In the genomic region with DNA sequence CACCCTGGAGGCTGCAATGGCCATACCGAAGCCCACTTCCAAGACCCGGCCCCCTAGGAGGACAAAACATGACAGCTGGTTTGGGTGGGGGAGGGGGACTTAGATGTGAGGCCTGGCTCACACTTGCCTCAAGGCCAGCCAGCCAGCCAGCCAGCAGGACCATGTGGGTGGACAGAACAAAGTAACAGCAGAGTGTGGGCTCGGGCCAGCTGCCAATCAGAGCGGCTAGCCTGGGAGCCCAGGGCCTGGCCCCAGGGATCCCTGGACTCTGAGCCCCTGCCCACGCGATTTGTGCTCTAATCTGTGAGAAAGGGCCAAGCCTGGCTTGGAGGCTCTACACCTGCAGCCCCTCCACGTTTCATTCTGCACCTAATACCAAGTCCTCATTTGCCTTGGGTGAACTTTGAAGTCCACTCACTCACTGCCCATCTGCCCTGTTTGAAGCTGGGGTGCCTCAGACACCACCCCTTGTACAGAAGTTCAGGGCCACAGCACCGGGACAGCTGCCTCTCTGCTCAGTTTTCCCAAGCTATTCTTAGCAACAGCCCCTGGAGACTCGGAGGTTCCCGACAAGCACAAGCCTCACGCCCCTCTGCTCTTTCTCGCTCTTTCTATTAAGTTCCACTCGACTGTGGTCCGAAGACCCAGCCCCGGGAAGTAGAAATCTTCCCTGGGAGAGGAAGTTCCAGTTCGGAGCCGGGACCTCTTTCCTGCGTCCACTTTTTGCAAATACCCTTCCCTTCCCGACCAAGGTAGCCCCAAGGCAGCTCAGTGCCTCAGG, we compare ENCODE assay signal across 8 mouse cellular contexts. TPM values are rescaled to one million over a fixed set of nuclear protein-coding genes. Genes with fewer than 3 reads are reported as not detected.
DNase-seq lines count a peak whose midpoint lies in the region; ATAC-seq and TF ChIP-seq lines count a peak whose summit lies in the region.

No protein-coding gene starts in this region.

- WGBS in forebrain, embryonic 13.5 days: 8% methylated on average over 19 of the region's 19 CpGs
- WGBS in lung, embryonic 14.5 days: 5% methylated on average over 19 of the region's 19 CpGs

- H3K9me3 ChIP-seq in E14TG2a.4 (ENCODE audit: low read length): no peaks in the 10 kb centered on the region
- H3K9me3 ChIP-seq in forebrain, embryonic 13.5 days (replicated peaks): no peaks in the 10 kb centered on the region
- no peaks in the 10 kb centered on the region for H3K9me3 ChIP-seq in lung, embryonic 14.5 days (ENCODE audit: low read depth, low read length)

- H3K4me3 ChIP-seq in E14TG2a.4 (replicated peaks; ENCODE audit: low read length): peak overlapping the region; percentile 80
- H3K4me3 ChIP-seq in forebrain, embryonic 13.5 days: peak overlapping the region; percentile 46
- peak overlapping the region; percentile 68 for H3K4me3 ChIP-seq in layer of hippocampus, adult 2 months
- peak overlapping the region; percentile 43 for H3K4me3 ChIP-seq in lung, embryonic 14.5 days (ENCODE audit: low read depth, low read length)

- H3K4me2 ChIP-seq in forebrain, embryonic 13.5 days: peak overlapping the region; percentile 81
- peak overlapping the region; percentile 97 for H3K4me2 ChIP-seq in lung, embryonic 14.5 days

- peak overlapping the region; percentile 83 for H3K27ac ChIP-seq in forebrain, embryonic 13.5 days
- peak overlapping the region; percentile 95 for H3K27ac ChIP-seq in layer of hippocampus, adult 2 months
- peak overlapping the region; percentile 92 for H3K27ac ChIP-seq in lung, embryonic 14.5 days (ENCODE audit: low read depth)

- intact Hi-C loops in heart, postnatal 10 days (cut with DNase I): no loop called here

- no peak for TF ChIP-seq CTCF in E14TG2a.4 (conservative IDR thresholded peaks at IDR 0.05; ENCODE audit: low read length)
- TF ChIP-seq CTCF in layer of hippocampus, adult 2 months (conservative IDR thresholded peaks at IDR 0.05): no peak
- no peak for TF ChIP-seq CTCF in lung, embryonic 14.5 days (IDR thresholded peaks at IDR 0.05; ENCODE audit: low read depth)

- H3K27me3 ChIP-seq in E14TG2a.4 (ENCODE audit: insufficient read depth, low read length): peaks cover 17% of the 10 kb centered on the region
- H3K27me3 ChIP-seq in forebrain, embryonic 13.5 days: no peaks in the 10 kb centered on the region
- H3K27me3 ChIP-seq in lung, embryonic 14.5 days (ENCODE audit: insufficient read depth, low read length): no peaks in the 10 kb centered on the region

- H3K4me1 ChIP-seq in E14TG2a.4 (replicated peaks; ENCODE audit: low read depth, low read length): peaks cover 71% of the 10 kb centered on the region
- H3K4me1 ChIP-seq in forebrain, embryonic 13.5 days: peaks cover 35% of the 10 kb centered on the region
- peaks cover 11% of the 10 kb centered on the region for H3K4me1 ChIP-seq in lung, embryonic 14.5 days (ENCODE audit: insufficient read depth)

- no peak for ATAC-seq in forebrain, embryonic 13.5 days
- no peak for ATAC-seq in lung, embryonic 14.5 days (ENCODE audit: insufficient read depth)

- DNase-seq in brain, adult 2 months (ENCODE audit: low read depth, low spot score): peak; percentile 89
- DNase-seq in heart, postnatal 10 days: peak; percentile 78 to 80
- peak; percentile 64 to 67 for DNase-seq in layer of hippocampus, adult 2 months (ENCODE audit: low spot score in 2 of 2)
- DNase-seq in lung, embryonic 14.5 days: peak; percentile 50
- DNase-seq in right cerebral cortex, adult 2 months (ENCODE audit: low spot score in 2 of 2): peak; percentile 63 to 74
- no peak for DNase-seq in c-Kit-positive CD71-positive TER-119-positive erythroid progenitor cells, embryonic 14.5 days (ENCODE audit: low spot score)

- H3K36me3 ChIP-seq in E14TG2a.4 (ENCODE audit: insufficient read depth, low read length): peaks cover 45% of the 10 kb centered on the region
- peaks cover 42% of the 10 kb centered on the region for H3K36me3 ChIP-seq in forebrain, embryonic 13.5 days (ENCODE audit: poor library complexity, severe bottlenecking)
- peaks cover 40% of the 10 kb centered on the region for H3K36me3 ChIP-seq in lung, embryonic 14.5 days (ENCODE audit: insufficient read depth)

- peak overlapping the region; percentile 73 for H3K9ac ChIP-seq in forebrain, embryonic 13.5 days
- peak overlapping the region; percentile 55 for H3K9ac ChIP-seq in lung, embryonic 14.5 days

RNA-seq across cellular contexts. Expression of gene Gamt, which starts 0.8 kb away (rescaled TPM):
- polyA plus RNA-seq in forebrain, embryonic 13.5 days (2015; fragmentation: Nextera tagmentation; extraction: Ambion mirVana): 18.2 and 18.3 TPM in 2 replicates
- 10 to 100 TPM; 19.3 to 21.3 TPM for total RNA-seq in heart, postnatal 10 days (2021)
- total RNA-seq in layer of hippocampus, adult 2 months (2021): 10 to 100 TPM; 29.8 to 33.1 TPM
- polyA plus RNA-seq in lung, embryonic 14.5 days (2014; fragmentation: Nextera tagmentation; extraction: Ambion mirVana): 26.8 and 29.4 TPM in 2 replicates

RNA-seq across cellular contexts. Expression of gene Dazap1, which starts 1.2 kb away (rescaled TPM):
- 61.7 and 64.9 TPM in 2 replicates for polyA plus RNA-seq in forebrain, embryonic 13.5 days (2015; fragmentation: Nextera tagmentation; extraction: Ambion mirVana)
- total RNA-seq in heart, postnatal 10 days (2021): 10 to 100 TPM; 86.4 to 95.4 TPM
- 10 to 100 TPM; 91.2 to 95.4 TPM for total RNA-seq in layer of hippocampus, adult 2 months (2021)
- polyA plus RNA-seq in lung, embryonic 14.5 days (2014; fragmentation: Nextera tagmentation; extraction: Ambion mirVana): 44.9 and 49.3 TPM in 2 replicates

RNA-seq across cellular contexts. Expression of gene Ndufs7, which starts 11.1 kb away (rescaled TPM):
- polyA plus RNA-seq in forebrain, embryonic 13.5 days (2015; fragmentation: Nextera tagmentation; extraction: Ambion mirVana): 267 and 274 TPM in 2 replicates
- total RNA-seq in heart, postnatal 10 days (2021): 100 to 1,000 TPM; 609 to 639 TPM
- total RNA-seq in layer of hippocampus, adult 2 months (2021): 100 to 1,000 TPM; 201 to 210 TPM
- polyA plus RNA-seq in lung, embryonic 14.5 days (2014; fragmentation: Nextera tagmentation; extraction: Ambion mirVana): 318 and 319 TPM in 2 replicates

RNA-seq across cellular contexts. Expression of gene Rps15, which starts 32.2 kb away (rescaled TPM):
- polyA plus RNA-seq in forebrain, embryonic 13.5 days (2015; fragmentation: Nextera tagmentation; extraction: Ambion mirVana): 805 and 828 TPM in 2 replicates
- total RNA-seq in heart, postnatal 10 days (2021): 100 to 1,000 TPM; 859 to 871 TPM
- 100 to 1,000 TPM; 926 to 932 TPM for total RNA-seq in layer of hippocampus, adult 2 months (2021)
- polyA plus RNA-seq in lung, embryonic 14.5 days (2014; fragmentation: Nextera tagmentation; extraction: Ambion mirVana): 1,192 and 1,202 TPM in 2 replicates

RNA-seq across cellular contexts. Expression of gene Mum1, which starts 33.8 kb away (rescaled TPM):
- 62.1 and 64.7 TPM in 2 replicates for polyA plus RNA-seq in forebrain, embryonic 13.5 days (2015; fragmentation: Nextera tagmentation; extraction: Ambion mirVana)
- 10 to 100 TPM; 20.3 to 23.1 TPM for total RNA-seq in heart, postnatal 10 days (2021)
- total RNA-seq in layer of hippocampus, adult 2 months (2021): 10 to 100 TPM; 41.4 to 49.6 TPM
- polyA plus RNA-seq in lung, embryonic 14.5 days (2014; fragmentation: Nextera tagmentation; extraction: Ambion mirVana): 56.8 and 63.4 TPM in 2 replicates
